Mouse (Mus musculus) ES-E14 (cell line): ENCODE results near the gene Slc4a11. TPM values are rescaled to one million over a fixed set of nuclear protein-coding genes. Genes with fewer than 3 reads are reported as not detected.

Experiments
- DNase-seq: peaks from one replicate; pipeline ENCODE4 v3.0.0-alpha.2; 2013; ENCODE audit warnings: low read depth, low spot score
- H3K27ac ChIP-seq: 2 replicates; pipeline ENCODE4 v1.5.1; 2012; ENCODE audit warnings: low read depth, mild to moderate bottlenecking, low read length, moderate library complexity, mixed read lengths; ENCODE audit not compliant: poor library complexity, insufficient read depth, severe bottlenecking
- H3K36me3 ChIP-seq: 2 replicates; pipeline ENCODE4 v1.6.1; 2012; ENCODE audit warnings: mild to moderate bottlenecking, low read length, moderate library complexity, mixed read lengths; ENCODE audit not compliant: control insufficient read depth, poor library complexity, insufficient read depth, severe bottlenecking
- H3K4me1 ChIP-seq, 2 experiments: fragments of 150-350 bp in 1 of 2; sonication (generic) in 1 of 2; 2 replicates each; pipeline ENCODE4 v1.6.1; 2012; ENCODE audit warnings: low read length in 2 of 2, mild to moderate bottlenecking in 1 of 2, mixed read lengths in 1 of 2; ENCODE audit not compliant: control insufficient read depth in 2 of 2, insufficient read depth in 2 of 2, poor library complexity in 1 of 2
- H3K4me3 ChIP-seq, 2 experiments: fragments of 150-350 bp in 1 of 2; sonication (generic) in 1 of 2; 2 replicates each; pipeline ENCODE4 v1.5.1; 2012; ENCODE audit warnings: low read length in 2 of 2, low read depth in 1 of 2, mild to moderate bottlenecking in 1 of 2, mixed read lengths in 1 of 2; ENCODE audit not compliant: insufficient read depth in 1 of 2, poor library complexity in 1 of 2, severe bottlenecking in 1 of 2
- H3K9ac ChIP-seq: 2 replicates; pipeline ENCODE4 v1.6.1; 2012; ENCODE audit warnings: low read depth, mild to moderate bottlenecking, low read length, mixed read lengths; ENCODE audit not compliant: poor library complexity, insufficient read depth, severe bottlenecking
- H3K9me3 ChIP-seq: fragments of 150-350 bp; sonication (generic); 2 replicates; pipeline ENCODE4 v1.6.1; 2012; ENCODE audit warnings: low read depth, mild to moderate bottlenecking, low read length; ENCODE audit not compliant: control insufficient read depth, insufficient read depth
- CHD2 ChIP-seq: IDR thresholded peaks from 2 replicates; pipeline ENCODE4 v1.6.1; 2014; ENCODE audit warnings: mild to moderate bottlenecking, low read depth, low read length, inconsistent platforms
- HCFC1 ChIP-seq: IDR thresholded peaks from 2 replicates; pipeline ENCODE4 v1.6.1; 2012; ENCODE audit warnings: low read length, inconsistent platforms, borderline replicate concordance; ENCODE audit not compliant: insufficient read depth
- MAFK ChIP-seq: IDR thresholded peaks from 2 replicates; pipeline ENCODE4 v1.6.1; 2014; ENCODE audit warnings: mild to moderate bottlenecking, low read depth, low read length, inconsistent platforms; ENCODE audit not compliant: insufficient read depth
- ZC3H11A ChIP-seq: IDR thresholded peaks from 2 replicates; pipeline ENCODE4 v1.6.1; 2012; ENCODE audit warnings: low read depth, mild to moderate bottlenecking, inconsistent platforms, low read length, borderline replicate concordance
- ZNF384 ChIP-seq: IDR thresholded peaks from 2 replicates; pipeline ENCODE4 v1.6.1; 2012; ENCODE audit warnings: low read depth, low read length, inconsistent platforms
- in situ Hi-C, 2 experiments: fragments of 600-800 bp; cut with MboI; formaldehyde crosslinking; loops; one replicate each; pipeline ENCODE4 v1.15.1; 2025; ENCODE audit warnings: low sequenced_read_pairs in 2 of 2, inconsistent platforms in 1 of 2; ENCODE audit not compliant: unreplicated experiment in 2 of 2
- total RNA-seq: library from RNA; depleted of rRNA; stranded (reverse); fragments of 300-350 nt; gene quantifications from 2 replicates; pipeline ENCODE4 v1.2.3, GENCODE M21; 2012

Slc4a11 gene
- total RNA-seq, 1 experiment, result 13.0 TPM

DNA sequence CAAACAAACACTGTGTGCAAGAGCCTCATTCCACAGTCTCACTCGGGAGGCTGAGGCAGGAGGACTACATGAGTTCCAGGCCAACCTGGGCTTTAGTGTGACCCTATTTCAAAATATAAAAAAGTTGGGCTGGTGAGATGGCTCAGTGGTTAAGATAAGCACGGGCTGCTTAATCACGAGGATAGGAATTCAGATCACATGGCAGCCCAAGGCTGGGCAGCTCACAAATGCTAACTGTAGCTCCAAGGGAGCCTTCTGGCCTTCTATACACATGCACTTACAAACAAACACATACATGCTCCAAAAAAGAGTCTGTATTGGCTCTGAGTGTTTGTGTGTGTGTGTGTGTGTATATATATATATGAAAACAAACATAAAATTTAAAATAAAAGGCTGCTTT is 3.8 kb downstream of the Slc4a11 start:
- Histone ChIP-seq H3K4me3 (no peak overlapping the region), H3K9me3 (no peaks in the 10 kb centered on the region), H3K36me3 (peaks cover 4% of the 10 kb centered on the region; the same call in 1 of the 2 replicates), H3K9ac (peak overlapping the region; percentile 32; the same call in 1 of the 2 replicates), H3K4me1 (peaks cover 0 to 15% of the 10 kb centered on the region in 2 experiments; a peak in 2 of 4 replicates), H3K27ac (no peak overlapping the region)
- TF ChIP-seq HCFC1 (no peak), MAFK (no peak), ZC3H11A (no peak), ZNF384 (no peak), CHD2 (no peak)
- in situ Hi-C loops, result no loop called here
- DNase-seq, result no peak

DNA sequence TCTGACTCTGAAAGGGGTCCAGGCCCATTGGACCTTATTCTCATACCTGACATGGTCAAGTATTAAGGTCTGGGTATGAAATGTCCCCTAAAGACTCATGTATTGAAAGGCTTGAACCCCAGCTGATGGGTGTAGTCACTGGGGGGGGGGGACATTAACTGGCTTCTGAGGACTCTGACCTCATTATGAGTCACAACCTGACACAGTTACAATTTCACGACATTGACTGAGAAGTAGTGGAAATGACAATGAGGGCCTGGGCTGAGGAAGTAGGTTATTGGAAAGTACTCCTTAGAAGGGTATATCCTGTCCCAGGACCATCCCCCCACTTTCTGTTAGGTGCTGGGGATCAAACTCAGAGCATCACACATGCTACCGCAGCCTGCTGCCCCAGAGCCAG is 8.3 kb downstream of the Slc4a11 start:
- Histone ChIP-seq H3K36me3 (peaks cover 24% of the 10 kb centered on the region), H3K4me3 (no peak overlapping the region), H3K27ac (no peak overlapping the region), H3K9ac (no peak overlapping the region), H3K4me1 (peaks cover 0 to 3% of the 10 kb centered on the region in 2 experiments; a peak in 2 of 4 replicates), H3K9me3 (no peaks in the 10 kb centered on the region)
- no peak for TF ChIP-seq ZC3H11A
- TF ChIP-seq HCFC1, result no peak
- no peak for TF ChIP-seq MAFK
- TF ChIP-seq ZNF384, result no peak
- no peak for TF ChIP-seq CHD2
- in situ Hi-C loops, result no loop called here
- no peak for DNase-seq

DNA sequence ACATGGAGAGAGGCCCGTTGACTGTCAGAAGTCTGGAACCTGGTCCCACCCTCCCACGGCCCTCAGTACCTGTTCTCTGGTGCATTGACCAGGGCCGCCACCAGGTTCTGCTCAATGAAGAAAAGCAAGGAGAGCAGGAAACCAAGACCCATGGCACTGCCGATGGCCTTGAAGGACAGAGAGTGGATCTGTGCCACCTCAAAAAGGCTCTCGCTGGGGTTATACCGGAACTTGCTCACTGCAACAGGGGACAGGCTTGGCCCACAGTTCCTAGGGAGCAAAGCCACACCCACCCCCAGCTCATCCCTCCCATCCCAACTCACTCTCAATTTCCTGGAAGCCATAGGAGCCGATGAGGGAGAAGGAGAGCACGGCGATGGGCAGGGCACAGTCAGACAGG is 11.9 kb downstream of the Slc4a11 start:
- in situ Hi-C loops, result no loop called here
- no peaks in the 10 kb centered on the region for H3K4me1 ChIP-seq
- H3K9ac ChIP-seq, result 0 out of 2 replicates have a peak overlapping the region, but pooled peaks have one; percentile 3
- no peak for DNase-seq
- H3K4me3 ChIP-seq, result peak overlapping the region in 1 of 2 experiments; percentile 47; a peak in 2 of 4 replicates
- H3K9me3 ChIP-seq, result no peaks in the 10 kb centered on the region
- TF ChIP-seq ZC3H11A (no peak), MAFK (no peak), HCFC1 (no peak), ZNF384 (no peak), CHD2 (no peak)
- H3K27ac ChIP-seq, result no peak overlapping the region
- peaks cover 31% of the 10 kb centered on the region for H3K36me3 ChIP-seq

DNA sequence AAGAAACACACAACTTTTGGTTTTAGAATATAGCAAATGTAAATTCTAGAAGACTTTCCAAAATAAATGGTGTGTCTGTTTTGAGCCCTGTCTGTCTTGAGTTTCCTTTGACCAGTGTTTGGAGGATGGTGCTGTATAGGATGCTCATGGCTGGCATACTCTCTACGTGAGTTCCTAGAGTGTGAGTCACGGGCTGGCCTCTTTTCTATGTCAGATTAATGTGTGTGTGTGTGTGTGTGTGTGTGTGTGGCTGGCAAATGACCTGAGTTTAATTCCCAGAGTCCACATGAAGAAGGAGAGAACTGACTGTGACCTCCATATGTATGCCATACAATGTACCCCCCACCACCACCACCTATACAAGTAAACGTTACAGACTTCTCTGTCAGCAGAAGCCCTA is 15.8 kb downstream of the Slc4a11 start:
- peaks cover 52% of the 10 kb centered on the region for H3K36me3 ChIP-seq
- no peak overlapping the region for H3K4me3 ChIP-seq
- TF ChIP-seq MAFK (no peak), ZC3H11A (no peak), ZNF384 (no peak), CHD2 (no peak), HCFC1 (no peak)
- no peak overlapping the region for H3K9ac ChIP-seq
- DNase-seq, result no peak
- no peaks in the 10 kb centered on the region for H3K4me1 ChIP-seq
- H3K27ac ChIP-seq, result no peak overlapping the region
- in situ Hi-C loops, result no loop called here
- no peaks in the 10 kb centered on the region for H3K9me3 ChIP-seq

DNA sequence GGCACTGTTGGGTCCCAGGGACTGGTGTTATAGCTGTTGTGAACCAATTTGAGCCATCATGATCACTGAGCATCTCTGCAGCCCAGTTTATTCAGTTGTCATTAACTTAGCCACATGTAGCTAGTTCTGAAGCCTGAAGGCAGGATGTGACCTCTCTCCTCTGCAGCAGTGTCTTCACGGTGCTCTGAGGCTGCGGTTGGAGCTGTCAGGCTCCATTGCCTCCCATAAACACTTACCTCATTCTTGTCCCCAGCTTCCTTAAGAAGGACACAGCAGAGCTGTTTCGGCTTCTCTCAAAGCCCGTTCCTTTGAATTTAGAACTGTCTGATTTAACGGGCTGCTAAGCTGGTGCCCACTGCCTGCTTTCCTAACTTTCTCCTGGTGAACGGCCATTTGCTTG is 17.4 kb downstream of the Slc4a11 start:
- no peaks in the 10 kb centered on the region for H3K4me1 ChIP-seq
- no peak overlapping the region for H3K9ac ChIP-seq
- no peak for DNase-seq
- in situ Hi-C loops, result no loop called here
- peaks cover 61% of the 10 kb centered on the region for H3K36me3 ChIP-seq
- no peak overlapping the region for H3K4me3 ChIP-seq
- no peaks in the 10 kb centered on the region for H3K9me3 ChIP-seq
- H3K27ac ChIP-seq, result no peak overlapping the region
- TF ChIP-seq CHD2, result no peak
